Mouse (Mus musculus) 3T3-L1 (cell line): ENCODE results near the gene Pdp2.
A peak's percentile ranks its signal among the peaks of the same experiment; 100 is the strongest.

Source experiments
- DNase-seq: peaks from one replicate; pipeline ENCODE4 v3.0.0-alpha.2; 2015; ENCODE audit warnings: low read depth, low spot score

Gene Pdp2

DNA sequence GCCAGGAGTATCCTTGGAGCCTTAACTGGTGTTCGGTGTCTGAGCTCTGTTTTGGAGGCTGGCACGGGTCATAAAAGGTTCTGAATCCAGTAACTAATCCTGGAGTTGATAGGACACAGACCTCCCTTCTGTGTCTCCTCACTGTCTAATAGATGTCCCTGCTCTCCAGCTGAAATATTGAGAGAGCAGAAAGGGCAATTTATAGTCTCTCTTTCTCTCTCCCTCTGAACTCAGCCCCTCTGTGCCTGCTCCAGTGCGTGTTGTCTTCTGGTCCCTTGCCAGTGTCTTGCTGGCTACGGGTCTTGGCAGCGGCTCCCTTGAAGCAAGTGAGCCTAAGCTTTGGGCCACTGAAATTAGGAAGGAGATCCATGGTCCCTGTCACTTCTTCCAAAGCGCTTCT, 6.4 kb downstream of the Pdp2 start:
- no peak for DNase-seq

GRCm38 (mm10) chr8:104598496-104598895, 7.2 kb downstream of the Pdp2 start:
- DNase-seq: no peak

DNA sequence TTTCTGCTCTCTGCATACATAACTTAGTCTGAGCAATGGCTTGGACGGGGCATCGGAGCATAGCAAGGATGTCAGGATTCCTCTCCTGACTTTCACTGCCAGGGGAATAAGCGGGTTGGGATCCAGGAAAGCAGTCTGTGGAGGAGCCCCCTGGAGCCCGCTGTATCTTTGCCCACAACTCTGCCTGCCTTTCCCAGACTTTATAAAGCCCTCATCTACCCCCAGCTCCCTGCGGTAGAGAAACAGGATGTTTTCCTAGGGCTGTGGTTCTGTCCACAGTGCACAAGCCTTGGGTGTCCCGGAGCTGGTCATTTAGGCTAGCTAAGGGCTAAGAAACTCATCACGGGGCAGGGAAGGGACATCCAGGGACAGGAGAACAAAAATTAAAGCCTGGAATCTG, 10.1 kb downstream of the Pdp2 start:
- no peak for DNase-seq

GRCm38 (mm10) chr8:104601941-104602371, 10.7 kb downstream of the Pdp2 start:
- DNase-seq: no peak

DNA sequence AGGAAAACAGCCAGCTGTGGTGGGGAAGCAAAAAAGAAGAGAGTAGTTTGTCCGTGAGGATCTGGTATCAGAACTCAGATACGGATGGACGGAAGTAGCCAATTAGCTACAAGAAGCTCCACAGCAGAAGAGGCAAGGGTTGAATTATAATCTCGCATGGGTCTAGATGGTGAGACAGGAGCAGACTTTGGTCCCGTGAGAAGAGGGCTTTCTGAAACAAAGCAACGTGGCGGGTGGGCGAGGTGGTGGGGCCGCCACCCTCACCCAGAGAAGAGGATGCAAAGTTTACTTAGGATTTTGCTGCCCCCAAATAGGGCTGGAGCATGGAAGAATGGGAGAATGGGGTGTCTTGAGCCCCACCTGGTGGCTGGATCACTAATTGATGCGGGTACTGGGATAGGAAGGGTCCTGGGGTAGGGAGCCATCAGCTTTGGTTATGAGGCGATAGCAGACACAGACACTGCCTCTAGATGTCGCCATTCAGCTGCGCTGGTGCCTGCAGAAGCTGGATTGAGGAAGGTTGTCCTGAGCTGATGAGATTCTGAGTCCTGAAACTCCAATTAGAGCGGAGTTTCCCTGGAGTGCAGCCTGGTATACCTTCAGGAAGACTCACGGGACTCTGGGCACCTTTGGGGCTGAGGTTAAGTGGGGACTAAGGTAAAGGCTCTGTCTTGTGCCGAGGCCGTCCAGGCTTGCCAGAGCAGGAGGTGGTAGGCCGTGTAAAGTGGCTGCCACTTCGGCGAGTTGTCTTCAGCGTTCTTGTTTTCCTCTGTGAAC, 11.4 kb downstream of the Pdp2 start:
- peak; percentile 98 for DNase-seq

DNA sequence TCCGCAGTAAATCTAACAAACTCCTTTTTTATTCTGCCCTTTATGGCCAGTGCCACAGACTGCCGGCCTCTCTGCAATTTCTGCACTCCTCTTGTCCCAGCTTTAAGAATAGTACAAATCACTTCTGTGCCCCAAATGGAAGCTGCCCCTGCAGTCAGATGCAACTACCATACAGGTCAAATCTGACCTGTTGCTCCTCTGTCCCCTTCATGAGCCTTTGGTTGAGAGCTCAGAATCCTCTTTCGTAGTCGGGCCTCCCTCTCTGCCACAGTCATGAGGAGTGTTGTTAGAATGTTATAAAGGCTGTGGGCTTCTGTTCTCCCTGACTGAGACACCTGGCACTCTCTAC, 12.0 kb downstream of the Pdp2 start:
- DNase-seq: no peak

DNA sequence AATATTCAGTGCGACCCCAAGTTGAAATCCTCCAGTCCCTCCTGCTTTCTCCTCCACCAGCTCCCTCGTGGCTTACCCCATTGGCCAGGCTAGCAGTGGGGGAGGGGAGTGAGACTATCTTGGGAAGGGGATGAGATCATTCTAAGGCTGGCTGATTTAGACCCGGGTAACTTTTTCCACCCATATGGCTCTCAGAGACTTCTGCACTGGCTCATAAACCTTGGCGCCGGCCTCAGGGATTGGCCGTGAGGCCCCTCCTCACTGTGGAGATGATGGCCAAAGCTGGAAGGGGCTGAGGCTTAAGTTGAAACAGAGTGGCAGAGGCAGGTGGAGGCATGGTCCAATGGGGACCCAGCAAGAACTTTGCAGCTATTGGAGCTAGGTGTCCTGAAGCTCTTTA, 15.1 kb downstream of the Pdp2 start:
- DNase-seq: no peak

DNA sequence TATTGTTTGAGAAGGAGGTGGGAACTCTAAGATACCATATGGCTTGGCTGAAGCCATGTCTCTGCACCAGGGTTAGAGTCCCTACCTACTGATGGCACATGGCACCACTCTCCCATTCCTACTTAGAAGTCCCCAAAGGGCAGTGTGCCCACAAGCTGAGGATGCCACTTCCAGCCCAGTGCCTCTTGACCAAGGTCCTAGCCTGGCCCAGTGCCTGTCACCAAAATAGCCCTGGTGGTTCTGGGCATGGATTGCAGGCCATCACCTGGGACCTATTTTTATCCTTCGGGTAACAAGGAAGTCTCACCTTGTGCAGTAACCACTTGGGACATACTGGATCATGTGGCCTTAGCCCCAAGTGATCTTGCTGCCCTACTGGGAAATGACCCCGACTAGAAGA, 16.7 kb downstream of the Pdp2 start:
- no peak for DNase-seq

DNA sequence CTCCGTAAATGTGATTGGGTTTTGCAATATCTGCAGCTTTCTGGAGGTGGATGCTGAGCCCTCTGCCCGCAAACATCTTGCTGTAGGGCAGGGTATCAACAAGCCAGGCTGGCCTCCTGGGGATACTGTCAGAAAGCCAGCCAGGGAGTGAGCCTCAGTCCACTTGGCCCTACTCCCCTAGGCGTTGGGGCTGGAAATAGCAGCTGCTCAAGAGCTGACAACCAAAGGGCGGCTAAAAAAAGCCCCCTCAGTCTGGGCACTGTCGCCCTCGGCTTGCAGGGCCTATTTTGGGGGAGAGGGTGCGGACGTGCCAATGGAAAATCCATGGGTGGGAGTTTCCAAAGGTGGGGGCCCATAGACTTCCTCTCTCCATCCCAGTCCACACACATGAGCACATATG, 18.0 kb downstream of the Pdp2 start:
- DNase-seq: no peak

GRCm38 (mm10) chr8:104610185-104610766, 19.0 kb downstream of the Pdp2 start:
- DNase-seq: no peak

DNA sequence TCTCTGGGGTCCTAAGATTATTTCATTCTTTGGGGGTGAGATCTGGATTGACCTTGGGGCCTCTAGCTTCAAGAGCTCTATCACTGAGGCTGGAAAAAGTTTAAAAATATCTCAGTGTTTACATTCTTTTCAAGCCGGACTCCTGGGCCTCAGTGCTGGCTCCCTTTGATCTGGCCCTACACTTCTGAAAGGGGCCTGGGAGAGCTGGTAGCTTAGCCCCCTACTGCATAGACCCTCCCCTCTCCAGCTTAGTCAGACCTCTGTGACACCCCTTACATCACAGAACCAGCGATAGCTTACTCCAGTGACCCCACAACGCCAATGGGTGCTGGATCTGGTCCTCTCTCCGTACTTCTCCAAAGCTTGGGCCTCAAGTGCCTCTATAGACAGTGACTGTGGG, 20.4 kb downstream of the Pdp2 start:
- DNase-seq: no peak

- no peak for DNase-seq
These were observed 21.9 kb downstream of the Pdp2 start for GRCm38 (mm10) chr8:104613119-104613518.

DNA sequence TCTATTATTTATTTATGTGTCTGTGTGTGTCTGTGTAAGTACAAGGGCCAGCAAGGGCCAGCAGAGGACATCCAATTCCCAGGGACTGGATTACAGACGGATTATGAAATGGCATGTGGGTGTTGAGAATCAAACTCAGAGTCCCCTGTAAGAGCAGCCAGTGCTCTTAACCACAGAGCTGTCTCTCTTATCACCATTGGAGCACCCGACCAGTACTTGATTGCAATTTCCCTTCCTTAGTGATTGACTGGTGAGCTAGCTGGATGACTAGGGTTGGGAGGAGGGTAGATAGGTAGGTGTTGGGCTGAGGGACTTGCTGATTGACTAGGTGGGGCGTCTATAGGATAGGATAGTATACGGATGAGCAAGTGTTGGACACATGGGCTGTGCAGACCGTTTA, 29.5 kb downstream of the Pdp2 start:
- DNase-seq: no peak

DNA sequence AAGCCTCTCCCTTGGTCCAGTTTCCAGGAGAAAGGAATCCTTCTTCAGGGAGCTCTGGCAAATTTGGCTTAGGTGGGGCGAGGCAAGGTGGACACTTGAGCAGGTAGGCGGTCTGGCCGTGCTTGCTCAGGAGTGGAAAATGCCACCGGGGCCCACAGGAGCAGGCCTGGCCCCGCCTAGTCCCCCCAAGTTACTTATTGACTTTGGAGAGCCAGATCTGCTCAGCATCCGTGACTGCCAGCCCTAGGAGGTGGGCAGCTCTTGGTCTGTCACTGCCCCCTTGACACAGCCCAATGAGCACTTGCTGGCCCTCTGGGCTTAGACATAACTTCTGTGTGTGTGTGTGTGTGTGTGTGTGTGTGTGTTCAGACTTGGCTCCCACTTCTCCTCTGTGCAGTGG, 32.9 kb downstream of the Pdp2 start, which contains the start of gene Cdh16:
TSS of gene Cdh16 (minus strand) at position 236 of the 400 bp plus-strand sequence.
- no peak for DNase-seq

DNA sequence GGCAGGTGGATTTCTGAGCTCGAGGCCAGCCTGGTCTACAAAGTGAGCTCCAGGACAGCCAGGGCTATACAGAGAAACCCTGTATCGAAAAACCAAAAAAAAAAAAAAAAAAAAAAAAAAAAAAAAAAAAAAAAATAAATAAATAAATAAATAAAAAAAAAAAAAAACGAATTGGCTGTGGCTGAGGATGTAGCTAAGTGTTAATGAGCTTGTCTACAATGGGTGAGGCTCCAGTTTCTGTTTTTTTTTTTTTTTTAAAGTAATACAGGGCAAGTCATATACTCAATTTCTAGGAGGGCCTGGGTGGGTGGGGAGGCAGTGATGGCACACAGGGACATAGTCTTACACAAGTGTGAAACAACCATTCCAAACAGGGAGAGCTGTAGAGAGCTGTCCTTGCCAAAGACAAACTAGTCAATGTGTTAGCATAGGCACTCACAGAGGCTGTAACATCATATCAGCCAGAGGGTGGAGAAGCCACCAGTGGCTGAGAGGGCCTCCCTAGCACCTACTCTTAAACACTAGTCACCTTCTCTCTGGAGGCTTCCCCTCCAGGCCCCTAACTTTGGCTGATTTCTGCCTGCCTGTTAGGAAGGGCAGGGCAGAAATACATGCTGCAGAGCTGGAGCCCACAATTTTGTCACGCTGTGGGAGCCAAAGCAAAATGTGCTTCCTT, 36.0 kb downstream of the Pdp2 start:
- no peak for DNase-seq

GRCm38 (mm10) chr8:104628402-104628801, 37.2 kb downstream of the Pdp2 start:
- no peak for DNase-seq

DNA sequence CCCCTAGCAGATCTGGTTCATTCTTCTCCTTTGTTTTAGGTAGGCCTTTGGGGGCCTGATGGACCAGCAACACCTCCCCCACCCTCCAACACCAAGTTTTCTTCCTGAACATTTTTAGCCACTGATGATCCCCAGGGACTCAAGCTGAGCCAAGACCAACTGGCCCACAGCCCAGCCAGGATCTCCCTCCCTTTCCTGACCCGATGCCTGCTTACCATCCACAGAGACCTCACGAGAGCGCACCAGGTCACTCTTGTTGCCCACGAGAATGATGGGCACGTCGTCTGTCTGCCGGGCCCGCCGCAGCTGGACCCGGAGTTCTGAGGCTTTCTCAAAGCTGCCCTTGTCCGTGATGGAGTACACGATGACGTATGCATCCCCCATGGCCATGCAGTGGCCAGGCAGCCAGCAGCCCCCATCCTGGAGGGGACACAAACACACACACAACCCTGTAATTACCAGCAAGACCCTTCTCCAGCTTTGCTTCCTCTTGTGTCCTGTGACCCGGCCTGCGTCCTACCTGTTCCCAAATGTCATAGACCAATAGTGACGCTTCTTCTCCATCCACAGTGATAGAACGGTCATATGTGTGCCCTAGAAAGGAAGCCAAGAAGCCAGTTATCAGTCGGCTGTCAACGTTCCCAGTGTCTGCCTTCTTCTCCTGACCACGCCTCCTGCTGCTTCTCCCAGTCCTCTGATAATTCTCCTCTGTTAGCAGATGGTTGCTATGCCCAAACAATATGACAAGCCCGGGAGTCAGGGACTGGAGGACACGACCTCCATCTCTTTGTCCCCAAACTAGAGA, 38.3 kb downstream of the Pdp2 start:
- DNase-seq: peak; percentile 66

GRCm38 (mm10) chr8:104630111-104630479, 38.8 kb downstream of the Pdp2 start:
- no peak for DNase-seq

DNA sequence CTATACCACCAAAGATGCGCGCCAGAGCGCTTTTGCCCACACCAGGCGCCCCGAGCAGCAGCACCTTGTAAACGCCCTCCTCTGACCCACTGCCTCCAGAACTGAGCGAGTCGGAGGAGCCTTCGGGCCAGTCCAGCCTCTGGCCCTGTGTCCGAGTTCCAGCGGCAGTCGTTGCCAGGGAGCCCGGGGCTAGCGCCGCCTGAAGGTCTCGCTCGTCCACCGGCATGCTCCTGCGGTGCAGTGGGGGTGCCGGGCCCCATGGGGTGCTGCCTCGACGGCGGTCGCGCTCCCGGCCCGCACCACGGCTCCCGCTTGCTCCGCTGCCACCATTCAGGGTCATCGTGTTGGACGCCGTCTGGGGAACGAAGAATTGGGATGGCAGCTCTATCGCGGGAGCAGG, 39.3 kb downstream of the Pdp2 start:
- DNase-seq: no peak

- peak; percentile 72 for DNase-seq
These were observed 39.9 kb downstream of the Pdp2 start, which contains the start of gene Rrad for GRCm38 (mm10) chr8:104630981-104631663. Rrad (minus strand) TSS chr8:104631327.

DNA sequence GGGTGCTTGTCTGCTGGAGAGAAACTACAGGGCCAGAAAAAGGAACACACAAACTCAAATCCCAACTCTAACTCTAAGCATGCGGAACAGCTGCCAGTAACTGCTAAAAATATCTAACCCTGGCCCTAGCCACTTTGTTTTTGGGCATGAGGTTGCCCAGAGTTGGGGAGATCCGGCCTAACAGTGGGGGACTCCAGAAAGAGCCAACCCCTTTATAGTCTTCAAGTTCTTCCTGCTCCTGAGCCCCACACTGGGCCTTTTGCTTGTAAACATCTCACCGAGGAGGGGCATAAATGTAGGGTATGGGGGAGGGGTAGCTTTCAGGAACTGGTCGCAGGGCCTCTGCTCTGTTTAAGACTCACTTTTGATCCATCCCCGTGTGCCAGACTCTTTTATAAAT, 40.7 kb downstream of the Pdp2 start:
- DNase-seq: no peak

GRCm38 (mm10) chr8:104632486-104632885, 41.2 kb downstream of the Pdp2 start:
- DNase-seq: no peak
